Mouse (Mus musculus): ENCODE measurements around the gene Spc24.

DNA sequence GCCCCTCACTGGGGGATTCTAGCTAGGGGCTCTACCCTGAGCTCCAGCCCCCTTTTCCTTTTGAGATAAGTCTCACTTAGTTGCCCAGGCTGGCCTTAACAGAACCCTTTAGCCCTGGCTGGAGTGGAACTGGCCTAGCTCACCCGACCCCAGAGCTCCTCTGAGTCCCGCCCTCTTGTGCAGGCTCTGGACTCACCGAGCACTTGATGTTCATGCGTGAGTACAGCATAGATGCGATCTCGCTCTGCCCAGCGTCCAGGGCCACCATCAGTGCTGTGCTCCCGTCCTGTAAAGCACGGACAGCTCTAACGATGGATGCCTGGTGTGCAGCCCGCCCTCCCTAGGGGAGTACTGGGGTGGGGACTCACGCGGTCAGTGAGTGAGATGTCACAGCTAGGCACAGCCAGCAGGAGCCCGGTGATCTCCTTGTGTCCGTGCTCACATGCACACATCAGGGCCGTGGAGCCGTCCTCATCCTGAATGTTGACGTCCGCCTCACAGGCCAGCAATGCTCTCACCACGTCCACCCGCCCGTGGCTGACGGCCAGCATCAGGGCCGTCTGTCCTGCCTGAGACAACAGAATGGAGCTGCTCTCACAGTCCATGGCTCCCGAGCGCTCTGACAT is 9.6 kb upstream of the Spc24 start:
- TF ChIP-seq POLR2A (IDR thresholded peaks at IDR 0.05; ENCODE audit: control insufficient read depth, extremely low read depth, insufficient read depth, low read length, poor library complexity) (no peak), CTCF (IDR thresholded peaks at IDR 0.05; ENCODE audit: borderline replicate concordance, control insufficient read depth, extremely low read depth, insufficient read depth, low read length, poor library complexity) (no peak)
